Mouse (Mus musculus) common myeloid progenitor, adult 5-6 weeks (primary cell): Measurements from ENCODE around the gene Lipn. TPM values are rescaled to one million over a fixed set of nuclear protein-coding genes. Genes with fewer than 3 reads are reported as not detected.
A peak's percentile ranks its signal among the peaks of the same experiment; 100 is the strongest.

Experiments
- ATAC-seq: replicated peaks from 2 replicates; pipeline ENCODE4 v1.8.0; 2016; ENCODE audit warnings: low read depth, mild to moderate bottlenecking, moderate TSS enrichment, inconsistent platforms; ENCODE audit not compliant: poor library complexity, severe bottlenecking
- total RNA-seq: library from RNA; stranded (forward); fragments of 200-1000, 187-1606 nt; gene quantifications from 2 replicates; pipeline ENCODE4 v1.2.3, GENCODE M21; 2017

Lipn gene
- not detected in 2 replicates for total RNA-seq

GRCm38 (mm10) chr19:34066779-34067472 lies at the start of gene Lipn:
Gene Lipn (plus strand): TSS chr19:34067358.
- ATAC-seq: no peak

- ATAC-seq: peak; percentile 72
Observed at GRCm38 (mm10) chr19:34021440-34022172, 45.6 kb upstream of the Lipn start.

GRCm38 (mm10) chr19:34022759-34023158 lies 44.4 kb upstream of the Lipn start:
- ATAC-seq: 0 out of 2 replicates have a peak, but pooled peaks have one; percentile 52

- ATAC-seq: no peak
Observed at GRCm38 (mm10) chr19:34039731-34040130, 27.4 kb upstream of the Lipn start.

GRCm38 (mm10) chr19:34043008-34043407 lies 24.1 kb upstream of the Lipn start:
- ATAC-seq: no peak

- ATAC-seq: no peak
Observed at GRCm38 (mm10) chr19:34049371-34050039, 17.7 kb upstream of the Lipn start.

GRCm38 (mm10) chr19:34051502-34051901 lies 15.7 kb upstream of the Lipn start:
- ATAC-seq: no peak

- no peak for ATAC-seq
Observed at GRCm38 (mm10) chr19:34063547-34063946, 3.6 kb upstream of the Lipn start.

- ATAC-seq: no peak
Observed at GRCm38 (mm10) chr19:34064059-34064458, 3.1 kb upstream of the Lipn start.

- ATAC-seq: no peak
Observed at GRCm38 (mm10) chr19:34074239-34074638, 7.1 kb downstream of the Lipn start.

GRCm38 (mm10) chr19:34078130-34078529 lies 11.0 kb downstream of the Lipn start:
- ATAC-seq: no peak

- no peak for ATAC-seq
Observed at GRCm38 (mm10) chr19:34089011-34089680, 22.0 kb downstream of the Lipn start.

- no peak for ATAC-seq
Observed at GRCm38 (mm10) chr19:34095381-34095780, 28.2 kb downstream of the Lipn start.

GRCm38 (mm10) chr19:34096228-34096627 lies 29.1 kb downstream of the Lipn start:
- ATAC-seq: 0 out of 2 replicates have a peak, but pooled peaks have one; percentile 36

- ATAC-seq: no peak
Observed at GRCm38 (mm10) chr19:34100633-34101032, 33.5 kb downstream of the Lipn start, which contains the start of gene Lipm. Gene Lipm (plus strand): TSS chr19:34100933.

- no peak for ATAC-seq
Observed at GRCm38 (mm10) chr19:34101888-34102287, 34.7 kb downstream of the Lipn start.

- no peak for ATAC-seq
Observed at GRCm38 (mm10) chr19:34104841-34105240, 37.7 kb downstream of the Lipn start.

- ATAC-seq: no peak
Observed at GRCm38 (mm10) chr19:34119102-34119501, 51.9 kb downstream of the Lipn start.

- ATAC-seq: no peak
Observed at GRCm38 (mm10) chr19:34119653-34120052, 52.5 kb downstream of the Lipn start.

GRCm38 (mm10) chr19:34120107-34120731 lies 53.1 kb downstream of the Lipn start:
- ATAC-seq: peak; percentile 72
